Mouse (Mus musculus): Measurements from ENCODE around the gene Trank1. TPM values are rescaled to one million over a fixed set of nuclear protein-coding genes. Genes with fewer than 3 reads are reported as not detected.

The Trank1 gene
- polyA plus RNA-seq, 1 experiment from 2014 or later: not detected

DNA sequence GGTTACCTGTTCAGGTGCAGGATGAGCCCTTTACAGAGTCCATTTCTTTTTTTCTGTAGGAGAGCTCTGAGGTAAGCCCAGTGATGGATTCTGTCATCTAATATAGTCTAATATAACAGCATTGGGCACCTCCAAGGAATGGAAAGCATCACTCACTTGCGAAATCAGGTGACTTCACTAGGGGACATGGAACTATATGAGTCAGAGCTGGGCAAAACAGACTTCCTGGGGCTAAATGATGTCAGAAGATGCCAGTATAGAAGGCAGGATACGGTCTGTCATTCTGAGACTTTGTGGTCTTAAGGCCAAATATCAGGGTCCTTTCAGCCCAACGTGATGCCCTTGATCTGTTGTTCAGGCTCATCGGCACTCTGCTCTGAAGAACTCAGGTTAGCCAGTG, 91.6 kb downstream of the Trank1 start:
- ATAC-seq (replicated peaks; ENCODE audit: insufficient number of reproducible peaks, insufficient read depth, low FRiP score, low read depth): no peak
- H3K9me3 ChIP-seq (replicated peaks): no peaks in the 10 kb centered on the region
- H3K36me3 ChIP-seq: no peaks in the 10 kb centered on the region
- H3K27me3 ChIP-seq: no peaks in the 10 kb centered on the region
- no peak overlapping the region for H3K9ac ChIP-seq
- no peak overlapping the region for H3K4me3 ChIP-seq
- H3K27ac ChIP-seq: no peak overlapping the region
- 76% methylated on average over 4 of the region's 4 CpGs for WGBS
- H3K4me2 ChIP-seq: no peak overlapping the region
- no peaks in the 10 kb centered on the region for H3K4me1 ChIP-seq (replicated peaks)

DNA sequence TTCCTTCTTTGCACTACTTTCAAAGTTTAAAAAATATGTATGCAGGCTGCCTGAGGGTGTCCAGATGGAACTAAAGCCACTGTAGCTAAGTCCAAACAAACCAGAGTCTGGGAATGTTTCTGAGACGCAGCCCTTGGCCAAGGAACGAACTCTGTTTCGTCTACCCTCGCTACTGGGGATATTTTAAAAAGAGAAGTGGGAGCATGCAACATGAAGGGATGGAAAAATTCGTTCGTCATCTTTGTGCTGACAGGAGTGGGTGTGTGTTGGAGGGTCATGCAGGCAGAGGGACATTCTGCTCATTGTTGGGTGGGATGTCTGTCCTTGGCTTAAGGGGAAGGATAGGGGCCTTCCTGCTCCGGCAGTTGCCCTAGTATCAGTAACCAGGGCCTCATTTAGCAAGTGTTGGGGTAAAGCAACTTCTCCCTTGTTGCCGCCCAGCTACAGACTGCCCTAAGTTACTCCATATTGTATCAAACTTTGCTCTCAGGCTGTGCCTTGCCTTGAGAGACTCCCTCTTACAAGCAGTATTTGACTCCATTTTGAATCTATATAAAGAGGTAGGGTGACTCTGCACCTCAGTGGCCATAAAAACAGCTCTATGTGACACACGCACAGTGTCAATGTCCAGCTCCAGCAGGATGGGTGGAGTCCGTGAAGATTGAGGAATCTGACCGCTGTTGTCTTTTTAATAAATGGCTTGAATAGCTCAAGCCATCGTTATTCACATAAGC, 93.0 kb downstream of the Trank1 start:
- 73% methylated on average over 12 of the region's 12 CpGs for WGBS
- no peak for ATAC-seq (replicated peaks; ENCODE audit: insufficient number of reproducible peaks, insufficient read depth, low FRiP score, low read depth)
- H3K27ac ChIP-seq: no peak overlapping the region
- no peak overlapping the region for H3K4me2 ChIP-seq
- H3K9me3 ChIP-seq (replicated peaks): no peaks in the 10 kb centered on the region
- H3K36me3 ChIP-seq: no peaks in the 10 kb centered on the region
- H3K9ac ChIP-seq: no peak overlapping the region
- H3K4me1 ChIP-seq (replicated peaks): no peaks in the 10 kb centered on the region
- H3K4me3 ChIP-seq: no peak overlapping the region
- H3K27me3 ChIP-seq: no peaks in the 10 kb centered on the region

- no peaks in the 10 kb centered on the region for H3K36me3 ChIP-seq
- no peaks in the 10 kb centered on the region for H3K4me1 ChIP-seq (replicated peaks)
- H3K4me2 ChIP-seq: no peak overlapping the region
- no peak overlapping the region for H3K4me3 ChIP-seq
- no peaks in the 10 kb centered on the region for H3K27me3 ChIP-seq
- ATAC-seq (replicated peaks; ENCODE audit: insufficient number of reproducible peaks, insufficient read depth, low FRiP score, low read depth): no peak
- H3K9ac ChIP-seq: no peak overlapping the region
- no peaks in the 10 kb centered on the region for H3K9me3 ChIP-seq (replicated peaks)
- H3K27ac ChIP-seq: no peak overlapping the region
- WGBS: 91% methylated on average over 6 of the region's 6 CpGs
These were observed 93.5 kb downstream of the Trank1 start for GRCm38 (mm10) chr9:111405080-111405428.

DNA sequence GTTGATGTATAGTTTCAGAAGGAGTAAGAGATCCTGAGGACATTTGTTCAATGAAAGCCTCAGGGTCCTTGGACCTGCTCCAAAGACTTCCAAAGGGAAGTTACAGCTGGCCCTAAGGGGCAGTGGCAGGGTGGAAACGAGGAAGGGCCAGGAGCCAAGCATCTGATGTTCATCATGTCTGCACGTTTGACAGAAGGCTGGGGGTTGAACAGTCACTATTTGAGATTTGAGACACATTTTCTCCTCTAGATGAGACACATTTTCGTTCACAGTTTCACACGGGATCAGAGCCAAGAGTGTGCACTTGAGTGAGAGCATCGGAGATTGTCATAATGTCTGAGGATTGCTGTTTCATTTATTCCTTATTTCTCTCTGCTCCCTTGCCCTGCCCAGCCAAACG, 96.5 kb downstream of the Trank1 start:
- Histone ChIP-seq H3K27ac (no peak overlapping the region), H3K4me2 (no peak overlapping the region), H3K4me1 (replicated peaks) (no peaks in the 10 kb centered on the region), H3K27me3 (no peaks in the 10 kb centered on the region), H3K36me3 (no peaks in the 10 kb centered on the region), H3K9me3 (replicated peaks) (no peaks in the 10 kb centered on the region), H3K4me3 (no peak overlapping the region), H3K9ac (no peak overlapping the region)
- 43% methylated on average over 6 of the region's 6 CpGs for WGBS
- ATAC-seq (replicated peaks; ENCODE audit: insufficient number of reproducible peaks, insufficient read depth, low FRiP score, low read depth): no peak

- no peaks in the 10 kb centered on the region for H3K36me3 ChIP-seq
- no peak overlapping the region for H3K9ac ChIP-seq
- H3K9me3 ChIP-seq (replicated peaks): no peaks in the 10 kb centered on the region
- WGBS: 66% methylated on average over 10 of the region's 10 CpGs
- no peaks in the 10 kb centered on the region for H3K4me1 ChIP-seq (replicated peaks)
- no peaks in the 10 kb centered on the region for H3K27me3 ChIP-seq
- no peak for ATAC-seq (replicated peaks; ENCODE audit: insufficient number of reproducible peaks, insufficient read depth, low FRiP score, low read depth)
- H3K4me2 ChIP-seq: no peak overlapping the region
- H3K4me3 ChIP-seq: no peak overlapping the region
- no peak overlapping the region for H3K27ac ChIP-seq
These were observed 96.9 kb downstream of the Trank1 start for GRCm38 (mm10) chr9:111408427-111408826.

GRCm38 (mm10) chr9:111412471-111413160, 101.1 kb downstream of the Trank1 start:
- H3K27me3 ChIP-seq: no peaks in the 10 kb centered on the region
- no peak overlapping the region for H3K4me3 ChIP-seq
- no peak overlapping the region for H3K4me2 ChIP-seq
- H3K4me1 ChIP-seq (replicated peaks): no peaks in the 10 kb centered on the region
- ATAC-seq (replicated peaks; ENCODE audit: insufficient number of reproducible peaks, insufficient read depth, low FRiP score, low read depth): no peak
- no peak overlapping the region for H3K9ac ChIP-seq
- 79% methylated on average over 16 of the region's 16 CpGs for WGBS
- no peak overlapping the region for H3K27ac ChIP-seq
- no peaks in the 10 kb centered on the region for H3K9me3 ChIP-seq (replicated peaks)
- H3K36me3 ChIP-seq: no peaks in the 10 kb centered on the region

- H3K9ac ChIP-seq: no peak overlapping the region
- no peak for ATAC-seq (replicated peaks; ENCODE audit: insufficient number of reproducible peaks, insufficient read depth, low FRiP score, low read depth)
- no peak overlapping the region for H3K4me3 ChIP-seq
- no peaks in the 10 kb centered on the region for H3K36me3 ChIP-seq
- no peak overlapping the region for H3K27ac ChIP-seq
- H3K4me1 ChIP-seq (replicated peaks): no peaks in the 10 kb centered on the region
- H3K4me2 ChIP-seq: no peak overlapping the region
- H3K9me3 ChIP-seq (replicated peaks): no peaks in the 10 kb centered on the region
- H3K27me3 ChIP-seq: no peaks in the 10 kb centered on the region
- 70% methylated on average over 2 of the region's 2 CpGs for WGBS
These were observed 110.3 kb downstream of the Trank1 start for GRCm38 (mm10) chr9:111421862-111422261.

DNA sequence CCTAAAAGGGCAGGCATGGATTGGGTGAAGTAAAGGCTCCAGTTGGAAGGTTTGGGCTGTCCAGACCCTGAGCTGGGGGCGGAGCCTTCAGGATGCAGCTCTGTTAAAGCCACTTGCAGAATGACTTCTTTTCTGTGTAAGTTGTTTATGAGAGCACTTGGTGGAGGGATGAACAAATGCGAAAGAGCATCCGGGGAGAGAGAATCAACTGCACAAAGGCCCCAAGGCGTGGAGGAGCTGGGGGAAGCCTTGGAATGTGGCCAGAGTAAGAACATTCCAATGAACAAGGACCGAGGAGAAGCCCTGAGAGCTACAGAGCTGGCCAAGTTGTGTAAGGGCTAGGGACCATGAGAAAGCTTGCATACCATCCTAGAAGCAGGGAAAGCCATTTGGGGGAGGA, 111.0 kb downstream of the Trank1 start:
- no peak overlapping the region for H3K9ac ChIP-seq
- no peaks in the 10 kb centered on the region for H3K27me3 ChIP-seq
- no peak overlapping the region for H3K27ac ChIP-seq
- H3K9me3 ChIP-seq (replicated peaks): no peaks in the 10 kb centered on the region
- no peak for ATAC-seq (replicated peaks; ENCODE audit: insufficient number of reproducible peaks, insufficient read depth, low FRiP score, low read depth)
- H3K4me1 ChIP-seq (replicated peaks): no peaks in the 10 kb centered on the region
- 54% methylated on average over 5 of the region's 5 CpGs for WGBS
- H3K4me2 ChIP-seq: no peak overlapping the region
- H3K36me3 ChIP-seq: no peaks in the 10 kb centered on the region
- H3K4me3 ChIP-seq: no peak overlapping the region

DNA sequence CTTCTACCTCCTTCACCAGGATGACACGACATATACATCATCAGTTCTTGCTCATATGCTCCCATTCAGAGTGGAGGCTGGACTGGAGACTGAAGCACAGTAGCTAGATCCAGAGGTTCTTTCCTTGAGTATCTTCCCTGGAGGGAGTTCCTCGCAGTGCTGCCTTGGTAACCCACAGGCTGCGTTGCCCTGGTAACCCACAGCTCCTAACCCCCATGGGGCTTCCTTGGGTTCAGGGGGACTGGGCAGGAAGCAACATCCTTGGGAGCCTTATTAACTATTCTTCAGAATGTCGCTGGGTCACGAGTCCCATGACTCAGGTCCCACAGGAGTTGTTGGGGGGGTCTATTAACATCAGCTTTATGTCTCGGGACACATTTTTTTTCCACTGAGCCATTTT, 113.6 kb downstream of the Trank1 start:
- ATAC-seq (replicated peaks; ENCODE audit: insufficient number of reproducible peaks, insufficient read depth, low FRiP score, low read depth): no peak
- H3K9ac ChIP-seq: no peak overlapping the region
- H3K4me2 ChIP-seq: no peak overlapping the region
- no peaks in the 10 kb centered on the region for H3K27me3 ChIP-seq
- H3K9me3 ChIP-seq (replicated peaks): no peaks in the 10 kb centered on the region
- 75% methylated on average over 6 of the region's 6 CpGs for WGBS
- H3K36me3 ChIP-seq: no peaks in the 10 kb centered on the region
- H3K4me3 ChIP-seq: no peak overlapping the region
- peaks cover 7% of the 10 kb centered on the region; the same call in 1 of the 2 replicates for H3K4me1 ChIP-seq (replicated peaks)
- no peak overlapping the region for H3K27ac ChIP-seq

DNA sequence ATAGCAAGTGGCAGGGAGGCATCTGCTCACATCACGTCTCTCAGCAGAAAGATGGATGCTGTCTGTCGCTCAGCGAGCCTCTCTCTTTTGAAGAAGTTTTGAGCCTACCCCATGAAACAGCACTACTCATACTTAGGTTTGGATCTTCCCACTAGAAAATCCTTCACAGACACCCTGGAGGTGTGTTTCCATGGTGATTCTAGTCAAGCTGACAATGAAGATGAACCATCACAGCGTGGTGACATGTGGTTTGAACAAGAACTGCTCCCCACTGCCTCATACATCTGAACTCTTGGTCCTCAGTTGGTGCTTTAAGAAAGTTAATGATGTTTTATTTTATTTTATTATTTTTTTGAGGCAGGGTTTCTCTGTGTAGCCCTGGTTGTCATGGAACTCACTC, 114.4 kb downstream of the Trank1 start:
- Histone ChIP-seq H3K4me3 (no peak overlapping the region), H3K4me1 (replicated peaks) (peaks cover 7% of the 10 kb centered on the region; the same call in 1 of the 2 replicates), H3K4me2 (no peak overlapping the region), H3K27ac (no peak overlapping the region), H3K27me3 (no peaks in the 10 kb centered on the region), H3K36me3 (no peaks in the 10 kb centered on the region), H3K9me3 (replicated peaks) (no peaks in the 10 kb centered on the region), H3K9ac (no peak overlapping the region)
- WGBS: 86% methylated on average over 4 of the region's 4 CpGs
- ATAC-seq (replicated peaks; ENCODE audit: insufficient number of reproducible peaks, insufficient read depth, low FRiP score, low read depth): no peak

GRCm38 (mm10) chr9:111427891-111428555, 116.5 kb downstream of the Trank1 start:
- no peak for ATAC-seq (replicated peaks; ENCODE audit: insufficient number of reproducible peaks, insufficient read depth, low FRiP score, low read depth)
- 87% methylated on average over 9 of the region's 9 CpGs for WGBS

More at GRCm38 (mm10) chr9:111427891-111428555, 116.5 kb downstream of the Trank1 start:
- Histone ChIP-seq H3K36me3 (no peaks in the 10 kb centered on the region), H3K4me3 (no peak overlapping the region), H3K9ac (no peak overlapping the region), H3K27ac (no peak overlapping the region), H3K4me1 (replicated peaks) (peaks cover 7% of the 10 kb centered on the region; the same call in 1 of the 2 replicates), H3K27me3 (no peaks in the 10 kb centered on the region), H3K4me2 (no peak overlapping the region), H3K9me3 (replicated peaks) (no peaks in the 10 kb centered on the region)
